Mouse (Mus musculus): Measurements from ENCODE around the gene Foxj1.

DNA sequence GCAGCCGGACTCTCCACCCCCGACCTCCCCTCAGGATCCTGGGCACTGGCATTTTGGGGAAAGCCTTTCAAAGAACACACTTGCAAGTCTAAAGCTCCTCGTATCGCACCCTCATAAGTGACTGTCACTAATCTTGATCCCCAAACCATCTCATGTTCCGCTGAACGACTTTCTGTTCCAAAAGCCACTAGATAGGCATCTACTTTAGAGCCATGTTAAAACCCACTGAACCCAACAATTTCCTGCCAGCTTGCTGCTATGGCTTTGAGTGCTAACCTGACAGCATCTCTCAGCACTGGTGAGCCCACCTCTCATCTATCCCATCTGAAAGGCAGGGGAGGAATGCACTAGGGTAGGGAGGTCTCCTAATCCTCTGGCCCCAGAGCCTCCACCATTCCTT, 2.3 kb upstream of the Foxj1 start:
- TF ChIP-seq CTCF (IDR thresholded peaks at IDR 0.05; ENCODE audit: low read depth, low read length) = no peak
- TF ChIP-seq POLR2A (IDR thresholded peaks at IDR 0.05; ENCODE audit: borderline replicate concordance, low read depth, low read length) = no peak

All from bone marrow macrophage, adult 2 months (primary cell).